Mouse (Mus musculus) spleen, adult 2 months (tissue): ENCODE measurements around the gene Cript. TPM values are rescaled to one million over a fixed set of nuclear protein-coding genes. Genes with fewer than 3 reads are reported as not detected.
"Not testable (repeated sequence)": the region's sequence is repeated elsewhere in the genome, so short reads cannot be mapped to it uniquely, and the experiment has no call there.

ENCODE experiments used
- DNase-seq, 2 experiments: peaks; one replicate each; pipeline versions ENCODE4 v3.0.0 to v3.0.0-alpha.2; 2012 to 2021; ENCODE audit warnings: low spot score in 2 of 2, low read depth in 1 of 2
- H3K27ac ChIP-seq: fragments of 200-500 bp; 2 replicates; pipeline ENCODE4 v1.5.1; 2012; ENCODE audit warnings: low read length, inconsistent platforms; ENCODE audit not compliant: insufficient read depth
- H3K27me3 ChIP-seq: fragments of 200-500 bp; 2 replicates; pipeline ENCODE4 v1.6.1; 2012; ENCODE audit warnings: mild to moderate bottlenecking, moderate library complexity, low read length, inconsistent platforms; ENCODE audit not compliant: control insufficient read depth, insufficient read depth
- H3K36me3 ChIP-seq: fragments of 200-500 bp; 2 replicates; pipeline ENCODE4 v1.6.1; 2012; ENCODE audit warnings: mild to moderate bottlenecking, low read length, inconsistent platforms; ENCODE audit not compliant: control insufficient read depth, insufficient read depth
- H3K4me1 ChIP-seq: fragments of 200-500 bp; 2 replicates; pipeline ENCODE4 v1.6.1; 2011; ENCODE audit warnings: inconsistent platforms; ENCODE audit not compliant: control insufficient read depth, insufficient read depth, insufficient read length
- H3K4me3 ChIP-seq: fragments of 200-500 bp; 2 replicates; pipeline ENCODE4 v1.5.1; 2011; ENCODE audit warnings: mild to moderate bottlenecking, inconsistent platforms; ENCODE audit not compliant: insufficient read depth, insufficient read length; ENCODE audit errors: extremely low read depth
- CTCF ChIP-seq: fragments of 200-500 bp; IDR thresholded peaks from 2 replicates; pipeline ENCODE4 v1.5.1; 2011; ENCODE audit warnings: mild to moderate bottlenecking, inconsistent platforms; ENCODE audit not compliant: insufficient read depth, insufficient read length, insufficient replicate concordance; ENCODE audit errors: extremely low read depth
- POLR2A ChIP-seq: fragments of 200-500 bp; IDR thresholded peaks from 2 replicates; pipeline ENCODE4 v1.6.1; 2011; ENCODE audit warnings: low read depth, low read length, inconsistent platforms
- WGBS: fragments of 180-500 bp; shearing (Covaris S2); methylation state at CpG from one replicate; pipeline ENCODE4 v1.1.7; 2018; 5-methylcytosine and 5-hydroxymethylcytosine counted together
- polyA plus RNA-seq: library from polyadenylated mRNA; depleted of rRNA; stranded (reverse); fragments of >200 nt; gene quantifications from 2 replicates; pipeline ENCODE4 v1.2.3, GENCODE M21; 2012

Gene Cript
- polyA plus RNA-seq, 1 experiment = 5.0 TPM

DNA sequence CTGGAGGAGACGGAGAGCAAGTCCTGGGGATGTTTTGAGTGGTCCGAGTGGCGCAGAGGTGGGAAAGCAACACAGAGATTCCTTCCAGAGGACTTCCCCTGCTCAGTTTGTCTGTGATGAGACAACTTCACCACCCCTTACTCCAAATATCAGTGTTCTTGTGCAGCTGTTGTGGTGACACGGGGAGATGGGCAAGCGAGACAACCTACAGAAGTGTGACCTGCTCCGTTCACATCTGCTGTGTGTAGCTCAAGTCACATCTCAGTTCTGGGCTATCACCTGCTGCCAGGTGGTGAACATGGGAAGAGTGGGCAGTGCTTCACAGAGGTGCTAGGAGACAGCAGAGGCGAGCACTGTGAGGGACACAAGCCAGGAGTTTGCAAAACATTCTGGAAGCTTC is 31.4 kb downstream of the Cript start:
- DNase-seq = no peak
- Histone ChIP-seq H3K4me3 (no peak overlapping the region), H3K36me3 (no peaks in the 10 kb centered on the region), H3K4me1 (no peaks in the 10 kb centered on the region; the same call in 1 of the 2 replicates), H3K27me3 (no peaks in the 10 kb centered on the region), H3K27ac (no peak overlapping the region)
- TF ChIP-seq CTCF = no peak
- no peak for TF ChIP-seq POLR2A
- 82% methylated on average over 7 of the region's 7 CpGs for WGBS

DNA sequence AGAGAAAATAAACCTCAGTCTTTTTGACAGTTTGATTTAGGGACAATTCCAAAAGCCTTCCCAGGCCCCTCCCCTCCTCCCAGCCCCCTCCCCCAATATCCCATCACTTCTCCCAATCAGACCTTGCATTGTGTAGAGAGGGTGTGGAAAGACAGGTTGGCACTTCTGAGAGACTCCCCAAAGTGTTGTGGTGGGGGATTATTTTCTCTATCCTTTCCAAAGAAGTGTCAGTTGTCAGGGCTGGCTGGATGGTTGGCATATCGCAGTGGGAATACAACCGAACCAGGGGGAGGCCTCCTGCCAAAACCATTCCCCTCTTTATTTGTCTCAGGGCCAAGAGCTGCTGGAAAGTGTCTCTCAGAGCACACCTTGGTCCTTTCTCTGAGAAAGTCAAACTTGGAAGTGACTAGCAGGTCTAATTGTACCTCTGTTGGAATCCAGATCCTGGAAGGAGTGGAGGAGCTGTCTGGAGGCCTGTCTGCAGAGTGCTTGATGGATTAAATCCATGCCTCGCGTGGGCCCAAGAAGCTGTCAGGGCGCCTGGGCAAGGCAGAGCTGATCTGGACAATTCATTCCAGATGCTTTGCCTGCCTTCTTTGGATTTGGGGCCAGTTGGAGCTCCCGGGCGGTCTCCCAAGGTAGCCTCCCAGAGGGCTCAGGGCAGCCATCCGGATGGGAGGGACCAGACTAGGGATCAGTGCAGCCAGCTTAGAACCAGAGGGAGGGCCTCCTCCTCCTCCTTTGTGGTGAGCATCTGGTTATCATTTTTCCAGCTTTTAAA is 32.3 kb downstream of the Cript start:
- Histone ChIP-seq H3K27ac (no peak overlapping the region), H3K4me1 (peaks cover 2% of the 10 kb centered on the region; the same call in 1 of the 2 replicates), H3K27me3 (no peaks in the 10 kb centered on the region), H3K4me3 (no peak overlapping the region), H3K36me3 (no peaks in the 10 kb centered on the region)
- 90% methylated on average over 8 of the region's 8 CpGs for WGBS
- no peak for DNase-seq
- TF ChIP-seq POLR2A (no peak), CTCF (no peak)

DNA sequence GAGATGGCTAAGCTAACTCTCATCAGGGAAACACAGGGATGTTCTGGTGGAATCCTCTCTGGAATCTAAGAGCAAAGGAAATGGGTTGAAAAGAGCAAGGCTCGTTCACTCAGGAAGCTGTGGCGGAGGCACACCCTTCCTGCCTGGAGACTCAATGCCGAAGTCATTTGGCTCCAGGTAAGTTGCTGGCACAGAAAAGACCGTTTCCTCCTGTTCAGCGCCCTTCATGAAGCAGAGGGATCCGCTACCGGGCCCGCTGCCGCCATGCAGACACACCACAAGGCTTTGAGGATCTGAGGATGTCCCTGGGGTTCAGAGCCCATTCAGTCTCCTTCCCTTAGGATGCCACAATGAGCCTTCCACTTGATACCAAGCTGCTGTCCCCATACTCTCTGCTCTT is 37.3 kb downstream of the Cript start:
- WGBS = 42% methylated on average over 9 of the region's 9 CpGs
- Histone ChIP-seq H3K27me3 (no peaks in the 10 kb centered on the region), H3K27ac (no peak overlapping the region), H3K4me3 (no peak overlapping the region), H3K36me3 (no peaks in the 10 kb centered on the region), H3K4me1 (peaks cover 11% of the 10 kb centered on the region; the same call in 1 of the 2 replicates)
- TF ChIP-seq POLR2A = no peak
- TF ChIP-seq CTCF = no peak
- DNase-seq = no peak

DNA sequence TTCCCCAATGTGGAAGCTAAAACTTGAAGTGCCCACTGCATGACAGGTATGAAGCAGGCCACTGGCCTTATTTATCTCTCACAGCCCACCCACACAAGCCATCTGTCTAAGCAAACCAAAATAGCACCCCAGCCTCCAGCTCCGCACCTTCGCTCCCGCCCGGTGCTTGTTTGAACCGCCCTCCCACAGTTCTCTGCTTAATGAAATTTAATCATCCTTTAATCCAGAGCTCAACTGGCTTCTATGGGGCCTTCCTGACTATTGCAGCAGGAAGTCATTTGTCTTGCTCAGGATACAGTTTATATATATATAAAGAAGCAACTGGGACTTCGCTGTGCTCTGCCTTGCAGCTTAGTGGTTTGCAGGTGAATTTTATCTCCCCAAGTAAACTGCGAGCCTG is 38.1 kb downstream of the Cript start:
- WGBS = 56% methylated on average over 7 of the region's 7 CpGs
- TF ChIP-seq CTCF (no peak), POLR2A (no peak)

DNA sequence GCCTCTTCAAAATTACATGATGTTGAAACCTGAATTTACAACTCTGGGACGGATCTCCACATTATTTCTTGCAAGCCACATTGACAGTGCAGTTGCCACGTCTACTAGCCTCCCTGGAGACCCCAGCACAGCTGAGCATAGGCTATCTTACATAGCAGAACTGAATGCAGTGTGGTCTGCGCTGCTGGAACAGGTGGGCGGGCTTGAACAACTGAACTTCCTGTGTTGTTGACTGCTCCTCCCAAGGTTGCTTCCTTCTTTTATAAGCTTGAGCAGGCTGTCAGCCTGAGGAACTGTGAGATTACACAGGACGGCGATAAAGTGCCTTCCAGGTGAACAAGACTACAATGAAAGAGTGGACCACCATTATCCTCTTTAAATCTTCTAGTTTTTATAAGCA is 38.6 kb downstream of the Cript start:
- DNase-seq = peak; percentile 26 to 27
- H3K36me3 ChIP-seq = no peaks in the 10 kb centered on the region
- H3K4me3 ChIP-seq = no peak overlapping the region
- TF ChIP-seq CTCF = no peak
- TF ChIP-seq POLR2A = no peak
- H3K4me1 ChIP-seq = peaks cover 11% of the 10 kb centered on the region; the same call in 1 of the 2 replicates
- no peaks in the 10 kb centered on the region for H3K27me3 ChIP-seq
- WGBS = 7% methylated on average over 6 of the region's 6 CpGs
- H3K27ac ChIP-seq = no peak overlapping the region

More for the DNA sequence above, 38.1 kb downstream of the Cript start:
- Histone ChIP-seq H3K4me3 (no peak overlapping the region), H3K27ac (no peak overlapping the region), H3K4me1 (peaks cover 11% of the 10 kb centered on the region; the same call in 1 of the 2 replicates), H3K36me3 (no peaks in the 10 kb centered on the region), H3K27me3 (no peaks in the 10 kb centered on the region)
- no peak for DNase-seq

DNA sequence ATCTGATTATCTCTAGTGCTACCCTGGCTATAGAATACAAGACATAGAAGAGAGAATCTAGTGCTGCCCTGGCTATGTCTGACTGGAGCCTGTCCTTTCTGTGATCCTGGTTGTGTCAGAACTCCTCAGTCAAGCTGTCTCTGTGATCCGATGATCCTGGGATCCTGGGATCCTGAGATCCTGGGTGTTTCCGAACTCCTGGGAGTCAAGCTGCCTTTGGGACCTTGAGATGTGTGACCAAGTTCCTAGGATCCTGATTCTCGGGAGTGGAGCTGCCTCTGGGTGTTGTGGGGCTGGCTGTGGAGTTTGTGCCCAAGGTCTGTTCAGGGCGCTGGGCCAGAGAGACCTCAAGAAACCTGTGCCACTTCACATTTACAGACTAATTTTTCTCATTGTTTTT is 43.6 kb downstream of the Cript start:
- H3K36me3 ChIP-seq = no peaks in the 10 kb centered on the region
- TF ChIP-seq POLR2A (no peak), CTCF (no peak)
- WGBS = 87% methylated on average over 4 of the region's 4 CpGs
- no peaks in the 10 kb centered on the region for H3K27me3 ChIP-seq
- no peak overlapping the region for H3K4me3 ChIP-seq
- H3K4me1 ChIP-seq = no peaks in the 10 kb centered on the region
- DNase-seq = no peak
- no peak overlapping the region for H3K27ac ChIP-seq

DNA sequence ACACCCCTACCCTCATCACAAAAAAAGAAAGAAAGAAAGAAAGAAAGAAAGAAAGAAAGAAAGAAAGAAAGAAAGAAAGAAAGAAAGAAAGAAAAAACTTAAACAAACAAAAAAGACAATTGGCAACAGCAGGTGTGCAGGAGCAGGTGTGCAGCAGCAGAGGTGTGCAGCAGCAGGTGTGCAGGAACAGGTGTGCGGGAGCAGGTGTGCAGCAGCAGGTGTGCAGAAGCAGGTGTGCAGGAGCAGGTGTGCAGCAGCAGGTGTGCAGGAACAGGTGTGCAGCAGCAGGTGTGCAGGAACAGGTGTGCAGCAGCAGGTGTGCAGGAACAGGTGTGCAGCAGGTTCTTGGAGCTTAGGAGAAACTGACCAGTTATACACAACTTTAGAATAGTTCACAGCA is 46.8 kb downstream of the Cript start:
- DNase-seq, H3K27ac ChIP-seq, H3K4me1 ChIP-seq, H3K4me3 ChIP-seq, H3K36me3 ChIP-seq, H3K27me3 ChIP-seq: not testable (repeated sequence)
- 87% methylated on average over 1 of the region's 1 CpGs for WGBS
